Mouse (Mus musculus) limb, embryonic 13.5 days (tissue): ENCODE data around the gene Asrgl1. TPM values are rescaled to one million over a fixed set of nuclear protein-coding genes. Genes with fewer than 3 reads are reported as not detected.

Experiments used
- ATAC-seq: fragments of 200-750 bp; cut with Nextera tagmentation; 2 replicates; pipeline ENCODE4 v1.8.0; 2017; ENCODE audit warnings: low read depth, moderate number of reproducible peaks, moderate TSS enrichment; ENCODE audit not compliant: low FRiP score
- H3K27ac ChIP-seq: fragments of 300-500 bp; sonication (generic); 2 replicates; pipeline ENCODE4 v1.5.1; 2015; ENCODE audit warnings: inconsistent platforms, mild to moderate bottlenecking, moderate library complexity
- H3K27me3 ChIP-seq: fragments of 300-500 bp; sonication (generic); 2 replicates; pipeline ENCODE4 v1.6.1; 2015; ENCODE audit warnings: mild to moderate bottlenecking, inconsistent platforms
- H3K36me3 ChIP-seq: fragments of 300-500 bp; sonication (generic); 2 replicates; pipeline ENCODE4 v1.6.1; 2015; ENCODE audit warnings: inconsistent platforms, mild to moderate bottlenecking, moderate library complexity
- H3K4me1 ChIP-seq: fragments of 300-500 bp; sonication (generic); 2 replicates; pipeline ENCODE4 v1.6.1; 2015; ENCODE audit warnings: inconsistent platforms
- H3K4me2 ChIP-seq: fragments of 300-500 bp; sonication (generic); replicated peaks from 2 replicates; pipeline ENCODE4 v1.6.1; 2015; ENCODE audit warnings: inconsistent platforms, mild to moderate bottlenecking, moderate library complexity
- H3K4me3 ChIP-seq: fragments of 300-500 bp; sonication (generic); 2 replicates; pipeline ENCODE4 v1.5.1; 2015; ENCODE audit warnings: moderate library complexity, mild to moderate bottlenecking, inconsistent platforms
- H3K9ac ChIP-seq: fragments of 300-500 bp; sonication (generic); 2 replicates; pipeline ENCODE4 v1.6.1; 2015; ENCODE audit warnings: mild to moderate bottlenecking, inconsistent platforms
- H3K9me3 ChIP-seq: fragments of 300-500 bp; sonication (generic); 2 replicates; pipeline ENCODE4 v1.6.1; 2016; ENCODE audit warnings: inconsistent platforms
- WGBS: fragments of 180-500 bp; shearing (Covaris S2); methylation state at CpG from one replicate; pipeline ENCODE4 v1.1.7; 2015; 5-methylcytosine and 5-hydroxymethylcytosine counted together
- polyA plus RNA-seq: library from polyadenylated mRNA; unstranded; fragments of >200 nt; fragmentation: Nextera tagmentation; extraction: Ambion mirVana; gene quantifications from 2 replicates; pipeline ENCODE4 v1.2.1, GENCODE M21; 2015

Asrgl1 gene
- polyA plus RNA-seq, 1 experiment from 2014 or later, result 19.0 TPM

GRCm38 (mm10) chr19:9063831-9064230 lies 71.6 kb downstream of the Asrgl1 start:
- WGBS, result 89% methylated on average over 3 of the region's 3 CpGs
- no peak overlapping the region for H3K27ac ChIP-seq
- H3K4me3 ChIP-seq, result no peak overlapping the region
- no peaks in the 10 kb centered on the region for H3K27me3 ChIP-seq
- peaks cover 13% of the 10 kb centered on the region for H3K4me1 ChIP-seq
- no peaks in the 10 kb centered on the region for H3K36me3 ChIP-seq
- no peak for ATAC-seq
- no peak overlapping the region for H3K4me2 ChIP-seq
- H3K9me3 ChIP-seq, result no peaks in the 10 kb centered on the region; the same call in 1 of the 2 replicates
- H3K9ac ChIP-seq, result no peak overlapping the region

- WGBS, result 84% methylated on average over 2 of the region's 2 CpGs
- no peak for ATAC-seq
Observed at GRCm38 (mm10) chr19:9062822-9063221, 72.6 kb downstream of the Asrgl1 start.

GRCm38 (mm10) chr19:9061221-9061893 lies 74.1 kb downstream of the Asrgl1 start:
- H3K4me2 ChIP-seq, result no peak overlapping the region
- no peak for ATAC-seq
- H3K27me3 ChIP-seq, result no peaks in the 10 kb centered on the region
- WGBS, result 92% methylated on average over 8 of the region's 8 CpGs
- no peak overlapping the region for H3K9ac ChIP-seq
- no peak overlapping the region for H3K27ac ChIP-seq
- H3K9me3 ChIP-seq, result no peaks in the 10 kb centered on the region; the same call in 1 of the 2 replicates
- no peaks in the 10 kb centered on the region for H3K36me3 ChIP-seq
- H3K4me1 ChIP-seq, result peaks cover 7% of the 10 kb centered on the region
- no peak overlapping the region for H3K4me3 ChIP-seq

More at GRCm38 (mm10) chr19:9062822-9063221, 72.6 kb downstream of the Asrgl1 start:
- no peaks in the 10 kb centered on the region for H3K36me3 ChIP-seq
- no peak overlapping the region for H3K9ac ChIP-seq
- H3K4me1 ChIP-seq, result peaks cover 13% of the 10 kb centered on the region
- H3K4me3 ChIP-seq, result no peak overlapping the region
- H3K4me2 ChIP-seq, result no peak overlapping the region
- H3K27me3 ChIP-seq, result no peaks in the 10 kb centered on the region
- H3K9me3 ChIP-seq, result no peaks in the 10 kb centered on the region; the same call in 1 of the 2 replicates
- no peak overlapping the region for H3K27ac ChIP-seq

- Histone ChIP-seq H3K4me1 (no peaks in the 10 kb centered on the region), H3K4me3 (no peak overlapping the region), H3K36me3 (no peaks in the 10 kb centered on the region), H3K27ac (no peak overlapping the region), H3K27me3 (no peaks in the 10 kb centered on the region), H3K4me2 (no peak overlapping the region), H3K9me3 (no peaks in the 10 kb centered on the region; the same call in 1 of the 2 replicates), H3K9ac (no peak overlapping the region)
- WGBS, result 74% methylated on average over 4 of the region's 4 CpGs
- ATAC-seq, result no peak
Observed at GRCm38 (mm10) chr19:9060103-9060502, 75.3 kb downstream of the Asrgl1 start.

Other genes with a start within 250 kb of the Asrgl1 start
- gene 1810009A15Rik, start 246.8 kb downstream of the Asrgl1 start, polyA plus RNA-seq, result 94.0 and 96.6 TPM in 2 replicates
- gene Gm49416, start 246.7 kb downstream of the Asrgl1 start, polyA plus RNA-seq, result not detected in 2 replicates
- gene Ints5, start 242.6 kb downstream of the Asrgl1 start, polyA plus RNA-seq, result 39.6 and 43.3 TPM in 2 replicates
- 102 and 112 TPM in 2 replicates for gene Ganab, start 237.6 kb downstream of the Asrgl1 start, polyA plus RNA-seq
- gene B3gat3, start 215.3 kb downstream of the Asrgl1 start, polyA plus RNA-seq, result 49.9 and 53.0 TPM in 2 replicates
- gene Rom1, start 206.3 kb downstream of the Asrgl1 start, polyA plus RNA-seq, result 3.2 and 3.7 TPM in 2 replicates
- 36.9 and 37.2 TPM in 2 replicates for gene Eml3, start 206.1 kb downstream of the Asrgl1 start, polyA plus RNA-seq
- gene Mta2, start 193.8 kb downstream of the Asrgl1 start, polyA plus RNA-seq, result 192 and 193 TPM in 2 replicates
- gene Tut1, start 181.8 kb downstream of the Asrgl1 start, polyA plus RNA-seq, result 35.6 and 36.5 TPM in 2 replicates
- 508 and 512 TPM in 2 replicates for gene Eef1g, start 168.6 kb downstream of the Asrgl1 start, polyA plus RNA-seq
- gene Ahnak, start 146.4 kb downstream of the Asrgl1 start, polyA plus RNA-seq, result 35.2 and 35.6 TPM in 2 replicates
- not detected in 2 replicates for gene Scgb1a1, start 47.7 kb downstream of the Asrgl1 start, polyA plus RNA-seq